Mouse (Mus musculus): ENCODE data around the gene Ooep. TPM values are rescaled to one million over a fixed set of nuclear protein-coding genes. Genes with fewer than 3 reads are reported as not detected.
"Not testable (repeated sequence)": the region's sequence is repeated elsewhere in the genome, so short reads cannot be mapped to it uniquely, and the experiment has no call there.

The Ooep gene
- total RNA-seq, 2 experiments from 2014 or later, result not detected

GRCm38 (mm10) chr9:78365850-78366544, 12.5 kb downstream of the Ooep start:
- DNase-seq, result no peak

DNA sequence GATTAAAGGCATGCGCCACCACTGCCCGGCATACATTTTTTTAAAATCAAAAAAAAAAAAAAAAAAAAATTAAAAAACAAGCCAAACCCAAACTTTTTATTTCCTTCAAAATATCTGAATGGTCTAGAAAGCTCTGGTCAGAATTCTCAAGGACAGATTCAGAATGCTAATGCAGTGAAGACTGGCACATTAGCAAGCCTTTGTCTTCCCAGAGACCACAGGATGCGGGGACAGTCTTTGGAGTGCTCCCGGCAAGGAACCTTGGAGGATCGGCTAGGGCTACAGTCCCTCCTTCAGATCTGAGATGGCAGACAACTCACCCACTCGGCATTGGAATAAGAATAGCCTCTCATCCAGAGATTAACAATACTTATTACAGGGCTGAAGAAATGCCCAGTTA, 13.8 kb downstream of the Ooep start:
- no peak for DNase-seq

- DNase-seq, result no peak
Observed at GRCm38 (mm10) chr9:78363374-78363773, 15.2 kb downstream of the Ooep start.

DNA sequence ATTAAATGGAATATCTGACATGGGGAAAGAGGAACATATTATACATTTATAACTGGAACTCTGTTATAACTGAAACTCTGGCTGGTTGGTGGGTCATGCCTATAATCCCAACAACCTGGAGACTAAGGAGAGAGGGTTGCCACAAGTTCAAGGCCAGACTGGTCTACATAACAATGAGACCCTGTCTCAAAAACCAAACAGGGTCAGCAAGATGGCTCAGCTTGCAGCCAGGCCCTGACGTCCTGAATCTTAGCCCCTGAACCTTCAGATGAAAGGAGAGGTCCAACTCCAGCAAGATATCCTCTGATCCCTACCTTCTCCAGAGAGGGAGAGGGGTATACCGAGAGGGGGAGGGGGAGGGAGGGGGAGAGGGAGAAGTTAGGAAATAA, 18.0 kb downstream of the Ooep start:
- DNase-seq, result no peak

- DNase-seq, result no peak
Observed at GRCm38 (mm10) chr9:78359750-78360483, 18.6 kb downstream of the Ooep start.

DNA sequence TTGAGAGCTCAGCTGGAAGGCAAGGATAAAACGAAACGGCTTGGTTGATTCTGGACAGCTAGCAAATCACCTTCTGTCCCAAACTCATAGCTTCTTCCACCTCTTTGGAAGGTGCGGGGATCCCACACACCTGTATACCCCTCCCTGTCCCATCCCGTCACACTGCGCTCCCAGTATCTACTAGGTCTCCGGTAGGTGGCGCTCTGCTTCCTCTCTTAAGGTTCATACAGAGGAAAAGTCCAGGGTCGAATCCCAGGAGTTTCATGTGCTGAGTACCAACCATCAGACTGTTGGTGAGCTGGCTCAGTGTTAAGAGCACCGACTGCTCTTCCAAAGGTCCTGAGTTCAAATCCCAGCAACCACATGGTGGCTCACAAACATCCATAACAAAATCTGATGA, 20.5 kb downstream of the Ooep start:
- peak; percentile 38 to 79 for DNase-seq

DNA sequence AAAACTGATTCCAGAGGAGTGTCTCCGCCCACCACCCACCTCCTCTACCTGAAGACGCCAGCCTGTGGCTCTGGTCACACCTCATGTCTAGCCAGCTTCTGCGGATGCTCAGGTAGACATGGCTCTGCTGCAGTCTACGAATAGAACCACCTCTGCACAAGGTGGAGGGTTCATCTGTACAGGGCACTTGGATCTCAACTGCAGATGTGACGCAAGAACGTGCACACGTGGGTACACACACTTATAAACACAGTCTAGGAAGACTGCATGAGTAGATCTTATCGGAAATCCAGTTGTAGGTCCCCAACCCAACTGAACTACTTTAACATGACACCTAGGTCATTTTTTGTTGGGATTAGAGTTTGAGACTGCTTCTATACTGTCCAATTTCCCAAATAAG, 22.9 kb downstream of the Ooep start, which contains the start of gene Gsta2:
Gene Gsta2, minus strand, starts transcription at position 178 of the 400 bp plus-strand sequence.
- no peak for DNase-seq

DNA sequence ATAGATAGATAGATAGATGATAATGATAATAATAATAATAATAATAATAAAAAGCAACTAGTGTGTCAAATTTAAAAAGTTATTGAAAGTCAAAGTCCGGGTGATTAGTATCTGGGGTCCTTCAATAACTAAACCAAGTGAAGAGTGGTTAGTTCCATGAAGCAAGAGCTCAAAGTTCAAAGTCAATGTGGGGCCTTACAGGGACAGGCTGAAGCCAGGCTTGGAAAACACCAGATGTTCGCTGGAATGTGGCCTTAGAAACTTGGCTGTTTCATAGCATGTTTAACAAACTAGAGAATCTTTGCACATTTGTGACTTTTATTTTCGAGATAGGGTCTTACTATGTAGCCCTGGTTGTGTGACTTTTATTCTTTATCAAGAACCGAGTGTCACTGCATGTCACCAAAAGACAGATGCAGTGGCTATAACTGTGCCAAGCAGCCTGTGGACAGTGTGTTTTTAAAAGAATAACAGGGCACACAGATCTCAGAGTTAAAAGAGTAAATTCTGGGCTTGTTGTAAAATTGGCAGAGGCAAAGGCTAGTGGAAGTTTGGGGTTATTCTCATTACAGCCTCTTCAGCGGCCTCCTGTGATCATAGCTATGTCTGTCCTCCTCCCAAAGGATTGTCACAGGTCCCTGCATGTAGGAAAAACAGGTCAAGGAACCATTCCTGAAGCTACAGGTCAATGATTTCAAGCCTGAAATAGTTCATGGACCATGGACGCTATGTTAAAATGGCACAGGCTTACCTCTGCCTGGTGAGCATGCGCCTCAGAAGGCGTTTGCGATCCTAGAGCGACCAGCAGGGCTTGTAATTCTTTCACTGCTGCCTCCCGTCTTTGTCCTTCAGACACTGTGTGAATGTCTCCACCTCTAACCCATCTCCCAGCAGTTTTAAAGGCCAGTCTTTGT, 23.6 kb downstream of the Ooep start:
- DNase-seq, result peak in 1 of 2 experiments; percentile 15

GRCm38 (mm10) chr9:78351504-78352220, 26.9 kb downstream of the Ooep start:
- DNase-seq, result no peak

- DNase-seq, result not testable (repeated sequence)
Observed at GRCm38 (mm10) chr9:78350007-78350406, 28.5 kb downstream of the Ooep start.

DNA sequence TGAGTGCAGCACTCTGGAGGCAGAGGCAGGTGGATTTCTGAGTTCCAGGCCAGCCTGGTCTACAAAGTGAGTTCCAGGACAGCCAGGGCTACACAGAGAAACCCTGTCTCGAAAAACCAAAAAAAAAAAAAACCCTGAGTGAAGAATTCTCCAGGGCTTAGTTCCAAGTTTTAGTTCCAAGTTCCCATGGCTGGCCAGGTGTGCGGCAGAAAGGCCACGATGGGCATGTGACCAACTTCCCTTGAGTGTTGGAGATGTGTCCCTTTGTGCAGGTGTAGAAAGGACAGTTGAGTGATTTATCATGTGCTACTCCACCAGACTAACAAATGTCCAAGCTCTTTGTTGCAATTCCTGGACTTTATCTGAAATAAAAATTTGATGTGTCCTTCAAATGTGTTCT, 29.4 kb downstream of the Ooep start:
- not testable (repeated sequence) for DNase-seq

DNA sequence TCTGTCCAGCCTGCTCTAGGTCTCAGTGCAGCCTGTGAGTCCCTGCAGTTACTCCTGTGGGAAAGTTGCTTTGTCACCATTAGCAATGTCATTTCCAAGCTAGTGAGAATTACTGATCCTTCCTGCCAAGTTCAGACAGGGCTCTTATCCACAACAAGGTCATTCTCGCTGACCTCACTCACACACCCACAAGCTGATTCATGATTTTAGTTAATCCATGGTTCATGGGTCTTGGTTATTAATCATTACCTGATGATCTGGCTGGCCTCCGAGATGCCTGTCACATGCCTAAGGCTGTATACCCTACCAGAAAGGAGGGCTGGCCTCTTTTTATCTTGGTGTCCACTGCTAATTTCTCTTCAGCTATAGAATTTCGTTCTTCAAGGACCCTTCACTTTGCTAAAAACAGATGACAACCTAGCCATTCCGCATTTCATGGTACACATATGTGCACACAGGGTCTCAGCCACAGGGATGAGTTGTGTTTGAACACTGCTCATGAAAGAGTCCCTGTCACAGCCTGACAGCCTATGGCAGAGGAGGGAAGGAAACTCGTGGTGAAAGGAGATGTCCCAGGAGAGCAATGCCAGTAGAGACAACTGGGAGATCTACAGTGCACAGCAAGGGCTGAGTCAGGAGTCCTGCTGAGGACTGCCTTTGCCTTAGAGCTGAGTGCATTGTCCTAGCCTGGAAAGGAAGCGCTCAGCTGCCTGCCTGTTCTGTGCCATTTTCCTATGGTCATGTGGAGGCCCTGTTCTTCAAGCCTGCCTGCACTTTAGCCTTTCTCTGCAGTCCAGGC, 30.1 kb downstream of the Ooep start:
- peak; percentile 36 to 39 for DNase-seq

- no peak for DNase-seq
Observed at GRCm38 (mm10) chr9:78347004-78347403, 31.5 kb downstream of the Ooep start.

DNA sequence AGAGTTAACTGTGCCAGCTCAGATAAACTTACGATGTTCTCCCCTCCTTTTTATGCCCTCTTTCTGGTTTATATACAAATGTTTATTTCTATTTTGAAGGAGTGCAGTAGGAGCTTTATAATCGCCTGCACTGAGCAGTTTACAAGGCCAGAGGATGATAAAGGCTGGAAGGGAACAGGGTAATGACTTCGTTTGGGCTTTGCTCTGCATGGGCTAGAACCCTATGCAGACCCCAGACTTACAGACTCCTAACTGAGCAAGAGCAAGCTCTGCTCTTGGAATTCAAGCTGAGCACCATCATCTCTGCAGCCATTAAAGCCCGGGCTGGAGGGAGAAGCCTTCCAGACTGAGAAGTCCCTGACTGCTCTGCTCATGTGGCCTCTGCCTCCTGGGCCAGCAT, 33.3 kb downstream of the Ooep start:
- not testable (repeated sequence) for DNase-seq

GRCm38 (mm10) chr9:78343055-78343454, 35.5 kb downstream of the Ooep start:
- not testable (repeated sequence) for DNase-seq

DNA sequence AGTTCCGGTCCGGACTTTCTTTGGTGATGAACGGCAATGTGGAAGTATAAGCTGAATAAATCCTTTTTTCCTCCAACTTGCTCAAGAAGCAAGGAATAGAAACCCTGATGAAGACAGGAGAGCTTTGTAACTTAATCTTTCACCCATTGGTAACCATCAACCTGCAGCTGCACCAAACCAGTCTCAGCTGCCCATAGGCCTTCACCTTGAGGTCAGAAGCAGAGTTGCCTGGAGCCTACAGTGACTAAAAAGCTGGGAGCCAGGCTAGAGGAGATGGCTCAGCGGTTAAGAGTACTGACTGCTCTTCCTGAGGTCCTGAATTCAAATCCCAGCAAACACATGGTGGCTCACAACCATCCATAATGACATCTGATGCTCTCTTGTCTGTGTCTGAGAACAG, 36.0 kb downstream of the Ooep start:
- DNase-seq, result not testable (repeated sequence)

DNA sequence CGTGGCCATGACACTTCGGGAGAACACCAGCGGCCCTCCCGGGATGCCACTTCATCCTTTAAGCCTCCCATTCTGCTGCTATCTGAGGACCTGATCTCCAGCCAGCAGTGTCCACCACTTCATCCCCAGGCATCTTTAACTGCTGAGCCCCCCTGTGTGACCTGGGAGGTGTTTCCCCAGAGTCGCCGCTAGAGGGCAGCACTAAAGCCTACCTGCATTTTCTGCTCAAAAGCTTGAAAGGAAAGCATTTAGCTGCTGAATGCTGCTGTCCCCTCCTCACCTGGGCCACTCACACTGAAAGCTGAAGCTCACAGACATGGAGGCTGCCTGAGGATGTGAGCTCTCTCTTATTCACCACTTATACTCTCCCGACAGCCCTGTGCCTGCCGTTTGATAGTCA, 38.2 kb downstream of the Ooep start:
- DNase-seq, result peak; percentile 11 to 62

- not testable (repeated sequence) for DNase-seq
Observed at GRCm38 (mm10) chr9:78337050-78337449, 41.5 kb downstream of the Ooep start.

DNA sequence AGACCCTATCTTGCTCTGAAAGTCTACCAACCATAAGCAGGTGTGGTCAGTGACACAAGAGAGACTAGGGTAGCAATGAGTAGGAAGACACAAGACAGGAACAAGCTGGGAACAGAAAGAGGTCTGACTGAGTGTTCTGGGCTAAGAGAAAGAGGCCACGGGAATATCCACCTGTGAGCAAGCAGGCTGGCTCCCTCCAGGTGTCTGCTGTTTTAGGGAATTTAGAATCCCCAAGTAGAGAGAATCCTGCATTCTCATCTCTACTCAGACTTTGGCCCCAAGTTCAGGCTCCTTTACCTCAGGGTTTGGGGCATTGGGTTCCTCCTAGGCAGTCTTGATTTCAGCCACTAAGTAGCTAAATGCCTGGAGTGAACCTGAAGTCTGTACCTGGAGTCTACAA, 51.2 kb downstream of the Ooep start, which contains the start of gene Omt2b:
Gene Omt2b, plus strand, starts transcription at position 301 of the 400 bp plus-strand sequence.
- not testable (repeated sequence) for DNase-seq
